ENCODE assay signal across 19 mouse cellular contexts in the genomic region with DNA sequence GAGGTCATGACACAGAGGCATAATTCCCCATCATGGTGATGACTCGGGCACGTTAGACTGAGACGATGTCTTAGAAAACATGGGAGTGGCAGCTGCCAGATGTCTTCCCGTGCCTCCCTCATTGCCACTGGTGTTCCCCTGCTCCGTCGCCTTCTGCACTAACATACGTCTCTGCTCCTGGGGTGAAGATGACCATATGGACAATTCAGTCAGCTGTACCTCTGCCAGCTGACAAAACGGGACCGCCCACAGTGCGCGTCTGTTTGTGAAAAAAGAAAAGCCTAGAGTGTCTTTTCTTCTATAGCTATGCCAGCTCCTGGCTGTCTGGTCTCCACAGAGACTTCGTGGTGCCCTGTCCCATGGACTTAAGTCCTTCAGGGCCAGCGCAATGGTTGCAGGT.
DNase-seq lines count a peak whose midpoint lies in the region; ATAC-seq and TF ChIP-seq lines count a peak whose summit lies in the region.
"Had no signal": no experiment of that assay in that cellular context is flagged by ENCODE, and none has a peak within 500 bp of the region (broad histone marks: within the 10 kb centered on the region; RNA-seq: fewer than 3 reads in every experiment).

No protein-coding gene starts in this region.

- ATAC-seq in hindbrain, postnatal 0 days, result peak; percentile 79
- ATAC-seq in hindbrain, embryonic 13.5 days (ENCODE audit: low FRiP score), result no peak
- ATAC-seq in neural tube, embryonic 15.5 days (ENCODE audit: low FRiP score), result 0 out of 2 replicates have a peak, but pooled peaks have one; percentile 15
- ATAC-seq: intestine, postnatal 0 days had no signal

- no peak overlapping the region for H3K4me3 ChIP-seq in hindbrain, postnatal 0 days (ENCODE audit: low read length)
- no peak overlapping the region for H3K4me3 ChIP-seq in hindbrain, embryonic 13.5 days
- H3K4me3 ChIP-seq in neural tube, embryonic 15.5 days (replicated peaks), result no peak overlapping the region
- H3K4me3 ChIP-seq: embryonic facial prominence, embryonic 15.5 days; heart, adult 2 months; heart, embryonic 15.5 days; myocyte; stomach, embryonic 15.5 days had no signal

- H3K4me1 ChIP-seq in hindbrain, postnatal 0 days (ENCODE audit: insufficient read depth, low read length), result no peaks in the 10 kb centered on the region
- peaks cover 7% of the 10 kb centered on the region; the same call in 1 of the 2 replicates for H3K4me1 ChIP-seq in hindbrain, embryonic 13.5 days (replicated peaks)
- 0 out of 2 replicates have a peak, but pooled peaks cover 3% of the 10 kb centered on the region for H3K4me1 ChIP-seq in neural tube, embryonic 15.5 days
- H3K4me1 ChIP-seq: embryonic facial prominence, embryonic 15.5 days; stomach, embryonic 15.5 days had no signal

- H3K27ac ChIP-seq in hindbrain, postnatal 0 days, result no peak overlapping the region
- no peak overlapping the region for H3K27ac ChIP-seq in hindbrain, embryonic 13.5 days
- no peak overlapping the region for H3K27ac ChIP-seq in neural tube, embryonic 15.5 days (replicated peaks)
- H3K27ac ChIP-seq: embryonic facial prominence, embryonic 15.5 days; heart, adult 2 months; heart, embryonic 15.5 days; stomach, embryonic 15.5 days had no signal

- H3K4me2 ChIP-seq in hindbrain, postnatal 0 days (ENCODE audit: low read depth, low read length), result no peak overlapping the region
- no peak overlapping the region for H3K4me2 ChIP-seq in hindbrain, embryonic 13.5 days
- H3K4me2 ChIP-seq in neural tube, embryonic 15.5 days, result no peak overlapping the region
- H3K4me2 ChIP-seq: embryonic facial prominence, embryonic 15.5 days; heart, embryonic 15.5 days; stomach, embryonic 15.5 days had no signal

- H3K9ac ChIP-seq in hindbrain, postnatal 0 days (replicated peaks; ENCODE audit: low read length), result no peak overlapping the region
- no peak overlapping the region for H3K9ac ChIP-seq in hindbrain, embryonic 13.5 days
- H3K9ac ChIP-seq in neural tube, embryonic 15.5 days (replicated peaks), result no peak overlapping the region
- H3K9ac ChIP-seq: embryonic facial prominence, embryonic 15.5 days; heart, embryonic 15.5 days; stomach, embryonic 15.5 days had no signal

- no peaks in the 10 kb centered on the region for H3K27me3 ChIP-seq in hindbrain, postnatal 0 days (ENCODE audit: insufficient read depth, low read length)
- H3K27me3 ChIP-seq in hindbrain, embryonic 13.5 days, result no peaks in the 10 kb centered on the region
- H3K27me3 ChIP-seq in neural tube, embryonic 15.5 days (replicated peaks), result no peaks in the 10 kb centered on the region
- H3K27me3 ChIP-seq: embryonic facial prominence, embryonic 15.5 days; heart, embryonic 15.5 days; stomach, embryonic 15.5 days had no signal

- no peaks in the 10 kb centered on the region for H3K36me3 ChIP-seq in hindbrain, postnatal 0 days (ENCODE audit: insufficient read depth, low read length)
- no peaks in the 10 kb centered on the region for H3K36me3 ChIP-seq in hindbrain, embryonic 13.5 days
- H3K36me3 ChIP-seq in neural tube, embryonic 15.5 days, result no peaks in the 10 kb centered on the region
- H3K36me3 ChIP-seq: embryonic facial prominence, embryonic 15.5 days; heart, embryonic 15.5 days; stomach, embryonic 15.5 days had no signal

- 55% methylated on average over 13 of the region's 13 CpGs for WGBS in hindbrain, postnatal 0 days
- WGBS in hindbrain, embryonic 13.5 days, result 65% methylated on average over 13 of the region's 13 CpGs
- 71% methylated on average over 13 of the region's 13 CpGs for WGBS in neural tube, embryonic 15.5 days

- H3K9me3 ChIP-seq in hindbrain, postnatal 0 days (ENCODE audit: low read length), result no peaks in the 10 kb centered on the region
- H3K9me3 ChIP-seq in hindbrain, embryonic 13.5 days, result no peaks in the 10 kb centered on the region
- H3K9me3 ChIP-seq in neural tube, embryonic 15.5 days (replicated peaks), result no peaks in the 10 kb centered on the region
- H3K9me3 ChIP-seq: embryonic facial prominence, embryonic 15.5 days; heart, embryonic 15.5 days; stomach, embryonic 15.5 days had no signal

- TF ChIP-seq CTCF in hindbrain, postnatal 0 days (IDR thresholded peaks at IDR 0.05; ENCODE audit: low read depth), result no peak

- peak; percentile 62 for DNase-seq in hindbrain, postnatal 0 days (ENCODE audit: low spot score)
- DNase-seq in cerebellum, adult 11-12 months, result peak; percentile 84
- DNase-seq in cerebellum, adult 9-10 months, result peak; percentile 86
- no peak for DNase-seq in kidney, adult 9 months
- no peak for DNase-seq in heart, postnatal 10 days
- DNase-seq: adrenal gland, adult 8-10 months; heart, adult 2 months; liver; lung, postnatal 10 days; midbrain, embryonic 14.5 days; right cerebral cortex, postnatal 14 days; thymus, adult 2 months had no signal

- intact Hi-C loops in heart, postnatal 10 days (cut with DNase I), result no loop called here

Comparison
In these comparisons a context has a peak if more than half of its experiments do, and no peak if none do; other contexts are left out.
1. DNase-seq: peak in hindbrain, postnatal 0 days (single experiment), cerebellum, adult 11-12 months (single experiment) and cerebellum, adult 9-10 months (single experiment); none in kidney, adult 9 months (single experiment) and heart, postnatal 10 days (0 of 2).